Comparison of ENCODE assay signal across 29 mouse cellular contexts in genomic region chr1:75261278-75261677, GRCm38 (mm10). TPM values are rescaled to one million over a fixed set of nuclear protein-coding genes. Genes with fewer than 3 reads are reported as not detected.
"Had no signal": no experiment of that assay in that cellular context is flagged by ENCODE, and none has a peak within 500 bp of the region (broad histone marks: within the 10 kb centered on the region; RNA-seq: fewer than 3 reads in every experiment).

No protein-coding gene starts in this region.

- H3K4me1 ChIP-seq: intestine, embryonic 15.5 days; limb, embryonic 13.5 days had no signal

- H3K4me3 ChIP-seq: heart, embryonic 10.5 days; heart, embryonic 12.5 days; hindbrain, embryonic 10.5 days; hindbrain, embryonic 12.5 days; intestine, embryonic 15.5 days; layer of hippocampus, adult 2 months; limb, embryonic 13.5 days; limb, embryonic 15.5 days; liver, embryonic 12.5 days had no signal

- H3K27ac ChIP-seq: heart, embryonic 10.5 days; hindbrain, embryonic 10.5 days; hindbrain, embryonic 12.5 days; hindbrain, embryonic 14.5 days; intestine, embryonic 15.5 days; limb, embryonic 13.5 days; limb, embryonic 15.5 days; liver, embryonic 12.5 days; liver, embryonic 14.5 days had no signal

- H3K9me3 ChIP-seq: heart, embryonic 10.5 days; heart, embryonic 12.5 days; hindbrain, embryonic 10.5 days; hindbrain, embryonic 12.5 days; intestine, embryonic 15.5 days; limb, embryonic 13.5 days; limb, embryonic 15.5 days; liver, embryonic 12.5 days had no signal

- H3K36me3 ChIP-seq: heart, embryonic 10.5 days; heart, embryonic 12.5 days; hindbrain, embryonic 10.5 days; hindbrain, embryonic 12.5 days; intestine, embryonic 15.5 days; limb, embryonic 13.5 days; limb, embryonic 15.5 days; liver, embryonic 12.5 days had no signal

- ATAC-seq: hindbrain, embryonic 16.5 days; inflammation-experienced regulatory T-cells, adult 6 months; intestine, embryonic 15.5 days; intestine, postnatal 0 days; liver, embryonic 12.5 days had no signal

- DNase-seq: gastrocnemius, postnatal 10 days; gastrocnemius, postnatal 25 days; heart, adult 18-20 months; heart, postnatal 10 days; heart, postnatal 4 days; kidney, adult 18-20 months; kidney, adult 8-10 months; kidney, postnatal 10 days; kidney, postnatal 4 days had no signal

RNA-seq across cellular contexts. Expression of gene Ptprn, which starts 3.0 kb away (rescaled TPM):
- polyA plus RNA-seq: liver, adult 2 months had no signal

RNA-seq across cellular contexts. Expression of gene Resp18, which starts 16.9 kb away (rescaled TPM):
- polyA plus RNA-seq: heart, embryonic 10.5 days; heart, embryonic 12.5 days; inflammation-experienced regulatory T-cells, adult 6 months; kidney, embryonic 14.5 days; limb, embryonic 11.5 days; limb, embryonic 13.5 days; liver, adult 2 months; liver, embryonic 14.5 days had no signal

RNA-seq across cellular contexts. Expression of gene A630095N17Rik, which starts 29.4 kb away (rescaled TPM):
- polyA plus RNA-seq: heart, embryonic 10.5 days; heart, embryonic 12.5 days; heart, embryonic 14.5 days; hindbrain, embryonic 10.5 days; hindbrain, embryonic 12.5 days; hindbrain, embryonic 14.5 days; hindbrain, embryonic 16.5 days; inflammation-experienced regulatory T-cells, adult 6 months; intestine, embryonic 15.5 days; intestine, postnatal 0 days; kidney, embryonic 14.5 days; kidney, embryonic 16.5 days; limb, embryonic 11.5 days; limb, embryonic 13.5 days; limb, embryonic 15.5 days; liver, adult 2 months; liver, embryonic 12.5 days; liver, embryonic 16.5 days had no signal
